Mouse (Mus musculus) left cerebral cortex, postnatal 36 days (tissue): ENCODE data around the gene Tepsin. TPM values are rescaled to one million over a fixed set of nuclear protein-coding genes. Genes with fewer than 3 reads are reported as not detected.
A peak's percentile ranks its signal among the peaks of the same experiment; 100 is the strongest.

ENCODE experiments used
- DNase-seq, 2 experiments: peaks; one replicate each; pipeline ENCODE4 v3.0.0; 2021 to 2022; ENCODE audit warnings: low spot score in 2 of 2, mixed read lengths in 1 of 2
- intact Hi-C: fragments of 180-260 bp; cut with DNase I; formaldehyde crosslinking; loops from one replicate; pipeline ENCODE4 v1.15.1; 2025
- microRNA-seq: library from miRNA; unstranded; fragments of <30 nt; microRNA quantifications from one replicate; pipeline ENCODE4 v1.2.0, GENCODE M21; 2022
- total RNA-seq, 2 experiments: library from RNA; stranded (reverse); gene quantifications; 2 replicates each; pipeline ENCODE4 v1.2.3; 2021

Tepsin gene
- total RNA-seq, 2 experiments from 2014 or later = 14.3 to 16.6 TPM

DNA sequence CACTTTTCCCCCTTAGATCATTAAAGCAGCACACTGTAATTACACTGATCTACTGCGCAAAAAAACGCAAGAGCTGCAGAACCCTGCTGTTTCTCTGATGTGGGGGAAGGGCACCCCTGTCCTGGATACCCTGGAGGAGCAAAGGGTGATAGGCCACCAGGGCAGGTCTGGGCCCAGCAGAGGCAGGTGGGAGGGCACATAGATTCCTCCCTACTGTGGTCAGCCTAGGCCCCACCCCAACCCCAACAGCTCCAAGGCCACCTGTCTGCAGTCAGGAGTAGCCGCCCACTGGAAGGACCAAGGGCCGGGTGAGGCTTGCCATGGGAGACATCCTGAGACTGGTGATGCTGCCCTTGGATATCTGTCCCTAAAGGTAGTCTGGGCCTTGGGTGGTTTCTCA lies 53.2 kb downstream of the Tepsin start:
- intact Hi-C loops = no loop called here
- DNase-seq = no peak

DNA sequence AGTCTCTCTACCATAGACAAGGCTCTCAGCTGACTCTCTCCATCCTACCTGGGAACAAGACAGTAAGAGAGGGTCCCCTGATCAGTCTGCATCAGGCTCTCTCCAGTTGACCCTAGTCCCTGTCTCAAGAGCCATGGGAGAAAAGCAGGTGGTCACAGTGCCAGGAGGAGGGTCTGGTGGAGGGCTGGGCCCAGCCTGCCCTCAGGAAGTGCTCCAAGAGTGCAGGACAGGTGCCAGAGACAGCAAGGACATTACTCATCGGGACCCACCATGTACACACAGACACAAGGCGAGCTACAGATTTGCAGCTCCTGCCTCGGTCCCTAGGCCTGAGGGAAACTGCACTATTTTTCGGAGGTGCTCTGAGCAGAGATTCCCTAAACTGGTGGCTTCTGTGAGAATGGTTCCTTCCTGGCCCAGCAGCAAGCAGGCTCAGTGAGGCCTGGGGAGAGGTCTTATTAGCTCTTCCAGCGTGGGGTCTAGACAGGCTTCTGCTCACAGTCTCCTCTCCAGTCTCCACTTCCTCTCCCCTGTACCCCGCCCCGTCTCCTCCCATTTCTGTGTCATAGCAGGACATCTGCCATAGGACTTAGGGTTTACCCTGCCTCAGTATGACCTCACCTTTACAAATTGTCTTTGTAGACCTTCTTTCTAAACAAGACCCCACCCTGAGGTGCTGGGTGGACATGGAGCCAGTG lies 56.2 kb downstream of the Tepsin start:
- intact Hi-C loops = no loop called here
- no peak for DNase-seq

DNA sequence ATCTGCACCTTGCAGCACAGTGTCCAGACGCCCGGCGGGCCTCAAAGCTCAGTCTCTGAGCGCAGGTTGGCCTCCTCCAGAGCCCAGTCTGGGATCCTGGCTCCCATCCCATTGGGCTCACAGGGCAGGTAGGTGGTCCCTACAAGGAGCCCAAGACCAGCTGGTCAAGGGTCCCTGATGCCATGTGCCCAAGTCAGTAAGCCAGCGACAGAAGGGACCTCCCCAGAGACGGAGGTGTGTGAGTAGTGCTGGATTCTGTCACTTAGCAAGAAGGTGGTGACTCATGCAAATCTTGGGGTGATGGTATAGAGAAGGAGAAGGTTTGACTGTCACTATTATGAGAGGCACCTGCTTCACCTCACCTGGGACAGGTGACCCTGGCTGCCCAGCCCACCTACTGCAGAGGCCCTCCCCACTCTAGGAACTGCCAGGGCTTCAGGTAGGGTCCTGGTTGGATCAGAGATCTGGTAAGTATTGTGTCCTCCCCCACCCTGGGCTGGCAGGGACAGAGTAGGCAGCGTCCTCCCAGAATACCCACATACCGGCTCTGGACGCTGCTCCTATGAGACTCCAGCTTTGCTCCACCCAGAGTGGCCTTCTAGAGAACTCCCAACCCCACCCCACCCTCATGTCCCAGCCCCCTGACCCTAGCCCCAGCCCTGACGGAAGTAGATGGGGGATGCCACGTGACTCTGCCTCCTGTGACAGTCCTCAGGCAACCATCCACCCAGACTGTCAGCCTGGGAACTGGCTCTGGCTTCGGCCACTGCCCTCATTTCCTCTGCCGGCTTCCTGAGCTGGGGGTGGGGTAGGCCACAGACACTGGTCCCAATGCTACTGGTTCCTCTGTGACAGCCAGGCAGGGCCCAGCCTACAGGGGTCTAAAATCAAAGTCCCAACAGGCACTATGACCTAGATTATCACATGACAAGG lies 57.1 kb downstream of the Tepsin start:
- intact Hi-C loops = no loop called here
- peak; percentile 45 to 49 for DNase-seq

Small RNAs within 50 kb of the gene (microRNA-seq; reads per million reads assigned to microRNA genes)
- gene Gm25948 = not detected

Other genes starting within 250 kb of the Tepsin start
- gene Chmp6, start 185.3 kb downstream of the Tepsin start, total RNA-seq = 10 to 100 TPM; 43.7 to 45.4 TPM
- 100 to 1,000 TPM; 228 to 303 TPM for gene Baiap2, start 156.0 kb downstream of the Tepsin start, total RNA-seq
- gene Aatk, start 51.6 kb downstream of the Tepsin start, total RNA-seq = 100 to 1,000 TPM; 206 to 217 TPM
- 10 to 100 TPM; 32.8 to 34.7 TPM for gene Cep131, start 11.9 kb downstream of the Tepsin start, total RNA-seq
- gene Ndufaf8, start 197 bp upstream of the Tepsin start, total RNA-seq = 10 to 100 TPM; 33.3 to 49.5 TPM
- gene Slc38a10, start 52.6 kb upstream of the Tepsin start, total RNA-seq = 10 to 100 TPM; 80.8 to 86.4 TPM
- gene Bahcc1, start 134.2 kb upstream of the Tepsin start, total RNA-seq = 10 to 100 TPM; 15.3 to 20.9 TPM
- 1,000 to 10,000 TPM; 1,144 to 1,299 TPM for gene Actg1, start 249.8 kb upstream of the Tepsin start, total RNA-seq